Mouse (Mus musculus) testis, adult 2 months (tissue): ENCODE measurements around the gene Rgs6.

Experiments
- CTCF ChIP-seq: fragments of 200-500 bp; IDR thresholded peaks from 2 replicates; pipeline ENCODE4 v1.5.1; 2012; ENCODE audit warnings: low read depth, mild to moderate bottlenecking, inconsistent platforms, low read length, moderate library complexity; ENCODE audit not compliant: control insufficient read depth, insufficient read depth, insufficient replicate concordance
- POLR2A ChIP-seq: fragments of 200-500 bp; IDR thresholded peaks from 2 replicates; pipeline ENCODE4 v1.6.1; 2012; ENCODE audit warnings: low read depth, mild to moderate bottlenecking, inconsistent platforms, low read length, moderate library complexity; ENCODE audit not compliant: control insufficient read depth

DNA sequence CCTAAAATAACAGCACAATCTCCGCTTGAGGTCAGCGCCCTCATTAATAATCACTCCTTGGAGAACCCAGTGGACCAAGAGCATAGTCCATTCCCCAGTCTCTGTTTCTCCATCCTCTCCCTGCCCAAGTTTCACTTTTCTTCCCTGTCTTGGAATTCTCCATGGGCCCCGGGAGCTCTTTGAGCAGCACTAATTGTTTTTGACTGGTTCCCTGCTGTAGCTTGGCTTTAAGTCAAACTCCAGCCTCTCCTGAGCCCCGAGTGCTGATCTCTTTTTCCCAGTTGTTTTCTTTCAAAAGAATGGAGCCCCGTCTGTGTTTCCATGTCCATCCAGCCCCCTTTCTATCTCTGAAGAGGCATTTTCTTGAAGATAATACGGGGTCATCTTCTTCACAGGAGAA is 12.3 kb downstream of the Rgs6 start:
- TF ChIP-seq POLR2A (no peak), CTCF (no peak)
